8 mouse cellular contexts compared by ENCODE assay signal in the genomic region with DNA sequence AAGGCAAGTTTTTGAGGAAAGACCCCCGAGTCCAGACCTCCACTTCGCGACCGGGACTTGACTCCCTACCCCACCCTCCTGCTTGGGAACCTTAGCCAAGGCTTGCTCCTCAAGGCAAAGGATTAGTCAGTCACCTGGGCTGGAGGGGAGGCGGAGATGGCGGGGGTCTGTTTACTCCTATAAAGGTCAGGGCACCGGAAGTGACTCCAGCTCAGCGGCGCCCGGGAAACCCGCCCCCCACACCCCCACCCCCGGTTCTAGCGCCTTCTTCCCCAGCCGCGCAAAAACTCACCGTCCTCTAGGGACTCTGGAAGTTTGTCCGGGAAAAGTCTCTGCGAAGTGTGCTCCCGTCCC. TPM values are rescaled to one million over a fixed set of nuclear protein-coding genes. Genes with fewer than 3 reads are reported as not detected.
DNase-seq lines count a peak whose midpoint lies in the region; ATAC-seq and TF ChIP-seq lines count a peak whose summit lies in the region.

No protein-coding gene starts in this region.

- no peak for DNase-seq in kidney, adult 8-10 months
- no peak for DNase-seq in midbrain, postnatal 0 days (ENCODE audit: low spot score)
- no peak for DNase-seq in layer of hippocampus, adult 18-20 months (ENCODE audit: low spot score in 2 of 2)
- DNase-seq in cerebellum, adult 11-12 months = no peak
- DNase-seq in cerebellum, adult 18-20 months = no peak

- no peak overlapping the region for H3K27ac ChIP-seq in kidney, embryonic 15.5 days
- no peak overlapping the region for H3K27ac ChIP-seq in brown adipose tissue, adult 24 weeks (replicated peaks; ENCODE audit: low read depth, low read length)
- no peak overlapping the region for H3K27ac ChIP-seq in hindbrain, embryonic 16.5 days (ENCODE audit: low read depth, low read length)
- H3K27ac ChIP-seq in midbrain, postnatal 0 days (ENCODE audit: low read depth, low read length) = no peak overlapping the region

- H3K9ac ChIP-seq in kidney, embryonic 15.5 days = peak overlapping the region; percentile 61
- peak overlapping the region; percentile 66 for H3K9ac ChIP-seq in hindbrain, embryonic 16.5 days (ENCODE audit: low read depth, low read length)
- H3K9ac ChIP-seq in midbrain, postnatal 0 days (replicated peaks; ENCODE audit: low read length, poor library complexity, severe bottlenecking) = peak overlapping the region; percentile 61; the same call in 1 of the 2 replicates

- peaks cover 31% of the 10 kb centered on the region; the same call in 1 of the 2 replicates for H3K27me3 ChIP-seq in kidney, embryonic 15.5 days
- H3K27me3 ChIP-seq in hindbrain, embryonic 16.5 days (replicated peaks; ENCODE audit: control insufficient read depth, insufficient read depth, low read length) = peaks cover 16% of the 10 kb centered on the region
- peaks cover 24% of the 10 kb centered on the region for H3K27me3 ChIP-seq in midbrain, postnatal 0 days (ENCODE audit: insufficient read depth, low read length)

- peak; percentile 4; the same call in 1 of the 2 replicates for ATAC-seq in kidney, embryonic 15.5 days (replicated peaks; ENCODE audit: low FRiP score)
- ATAC-seq in hindbrain, embryonic 16.5 days = 0 out of 2 replicates have a peak, but pooled peaks have one; percentile 12
- no peak for ATAC-seq in midbrain, postnatal 0 days (ENCODE audit: low FRiP score)

- peaks cover 55% of the 10 kb centered on the region for H3K4me1 ChIP-seq in kidney, embryonic 15.5 days
- H3K4me1 ChIP-seq in brown adipose tissue, adult 24 weeks (ENCODE audit: control insufficient read depth, insufficient read depth, insufficient read length, low read length) = peaks cover 4% of the 10 kb centered on the region; the same call in 1 of the 2 replicates
- H3K4me1 ChIP-seq in hindbrain, embryonic 16.5 days (ENCODE audit: control insufficient read depth, insufficient read depth, low read depth, low read length) = peaks cover 20% of the 10 kb centered on the region
- H3K4me1 ChIP-seq in midbrain, postnatal 0 days (ENCODE audit: insufficient read depth, low read length) = no peaks in the 10 kb centered on the region

- under 1% methylated on average over 19 of the region's 19 CpGs for WGBS in kidney, embryonic 15.5 days
- 3% methylated on average over 19 of the region's 19 CpGs for WGBS in hindbrain, embryonic 16.5 days
- under 1% methylated on average over 19 of the region's 19 CpGs for WGBS in midbrain, postnatal 0 days

- H3K36me3 ChIP-seq in kidney, embryonic 15.5 days = 0 out of 2 replicates have a peak, but pooled peaks cover 13% of the 10 kb centered on the region
- H3K36me3 ChIP-seq in hindbrain, embryonic 16.5 days (ENCODE audit: control insufficient read depth, insufficient read depth, low read length) = no peaks in the 10 kb centered on the region
- no peaks in the 10 kb centered on the region for H3K36me3 ChIP-seq in midbrain, postnatal 0 days (ENCODE audit: insufficient read depth, low read length)

- H3K9me3 ChIP-seq in kidney, embryonic 15.5 days (replicated peaks) = no peaks in the 10 kb centered on the region
- H3K9me3 ChIP-seq in hindbrain, embryonic 16.5 days (ENCODE audit: control insufficient read depth, low read length) = no peaks in the 10 kb centered on the region
- no peaks in the 10 kb centered on the region for H3K9me3 ChIP-seq in midbrain, postnatal 0 days (ENCODE audit: low read length)

- TF ChIP-seq CTCF in midbrain, postnatal 0 days (IDR thresholded peaks at IDR 0.05) = no peak

- H3K4me2 ChIP-seq in kidney, embryonic 15.5 days = peak overlapping the region; percentile 87
- peak overlapping the region; percentile 93 for H3K4me2 ChIP-seq in hindbrain, embryonic 16.5 days (ENCODE audit: low read length)
- peak overlapping the region; percentile 99 for H3K4me2 ChIP-seq in midbrain, postnatal 0 days (ENCODE audit: low read depth, low read length, poor library complexity, severe bottlenecking)

- peak overlapping the region; percentile 68 for H3K4me3 ChIP-seq in kidney, embryonic 15.5 days (replicated peaks)
- peak overlapping the region; percentile 56 for H3K4me3 ChIP-seq in brown adipose tissue, adult 24 weeks (ENCODE audit: insufficient read depth, low read depth, low read length)
- H3K4me3 ChIP-seq in hindbrain, embryonic 16.5 days (ENCODE audit: low read length) = peak overlapping the region; percentile 70
- peak overlapping the region; percentile 66 for H3K4me3 ChIP-seq in midbrain, postnatal 0 days (ENCODE audit: low read depth, low read length)

RNA-seq across cellular contexts. Expression of a gene that starts 0.4 kb away (rescaled TPM):
- polyA plus RNA-seq in kidney, embryonic 15.5 days (2015; fragmentation: Nextera tagmentation; extraction: Ambion mirVana) = 15.4 and 15.5 TPM in 2 replicates
- polyA plus RNA-seq in brown adipose tissue, adult 24 weeks (2012; ENCODE audit: insufficient read depth, insufficient read length, missing spikeins) = not detected in 2 replicates
- polyA plus RNA-seq in hindbrain, embryonic 16.5 days (2015; fragmentation: Nextera tagmentation; extraction: Ambion mirVana) = 1.2 and 3.1 TPM in 2 replicates
- 2.0 and 2.6 TPM in 2 replicates for total RNA-seq in midbrain, postnatal 0 days (2014; rRNA removed)
- polyA plus RNA-seq in midbrain, postnatal 0 days (2015; fragmentation: Nextera tagmentation; extraction: Ambion mirVana) = 3.1 and 3.2 TPM in 2 replicates
- total RNA-seq in layer of hippocampus, adult 18-20 months (2021) = 1 to 10 TPM; 2.6 to 3.1 TPM

RNA-seq across cellular contexts. Expression of a gene that starts 50.6 kb away (rescaled TPM):
- polyA plus RNA-seq in kidney, embryonic 15.5 days (2015; fragmentation: Nextera tagmentation; extraction: Ambion mirVana) = 790 and 863 TPM in 2 replicates
- 362 and 417 TPM in 2 replicates for polyA plus RNA-seq in brown adipose tissue, adult 24 weeks (2012; ENCODE audit: insufficient read depth, insufficient read length, missing spikeins)
- polyA plus RNA-seq in hindbrain, embryonic 16.5 days (2015; fragmentation: Nextera tagmentation; extraction: Ambion mirVana) = 1,003 and 1,005 TPM in 2 replicates
- 466 and 613 TPM in 2 replicates for total RNA-seq in midbrain, postnatal 0 days (2014; rRNA removed)
- polyA plus RNA-seq in midbrain, postnatal 0 days (2015; fragmentation: Nextera tagmentation; extraction: Ambion mirVana) = 1,145 and 1,185 TPM in 2 replicates
- 100 to 1,000 TPM; 461 to 470 TPM for total RNA-seq in layer of hippocampus, adult 18-20 months (2021)
